Mouse (Mus musculus) lung, postnatal 0 days (tissue): ENCODE measurements around the gene Krt18.

Experiments used
- CTCF ChIP-seq: IDR thresholded peaks from 2 replicates; pipeline ENCODE4 v1.5.1; 2016; ENCODE audit warnings: antibody characterized with exemption, mild to moderate bottlenecking
- EP300 ChIP-seq: IDR thresholded peaks from 2 replicates; pipeline ENCODE4 v1.6.1; 2016; ENCODE audit warnings: antibody characterized with exemption, mild to moderate bottlenecking, control low read depth

DNA sequence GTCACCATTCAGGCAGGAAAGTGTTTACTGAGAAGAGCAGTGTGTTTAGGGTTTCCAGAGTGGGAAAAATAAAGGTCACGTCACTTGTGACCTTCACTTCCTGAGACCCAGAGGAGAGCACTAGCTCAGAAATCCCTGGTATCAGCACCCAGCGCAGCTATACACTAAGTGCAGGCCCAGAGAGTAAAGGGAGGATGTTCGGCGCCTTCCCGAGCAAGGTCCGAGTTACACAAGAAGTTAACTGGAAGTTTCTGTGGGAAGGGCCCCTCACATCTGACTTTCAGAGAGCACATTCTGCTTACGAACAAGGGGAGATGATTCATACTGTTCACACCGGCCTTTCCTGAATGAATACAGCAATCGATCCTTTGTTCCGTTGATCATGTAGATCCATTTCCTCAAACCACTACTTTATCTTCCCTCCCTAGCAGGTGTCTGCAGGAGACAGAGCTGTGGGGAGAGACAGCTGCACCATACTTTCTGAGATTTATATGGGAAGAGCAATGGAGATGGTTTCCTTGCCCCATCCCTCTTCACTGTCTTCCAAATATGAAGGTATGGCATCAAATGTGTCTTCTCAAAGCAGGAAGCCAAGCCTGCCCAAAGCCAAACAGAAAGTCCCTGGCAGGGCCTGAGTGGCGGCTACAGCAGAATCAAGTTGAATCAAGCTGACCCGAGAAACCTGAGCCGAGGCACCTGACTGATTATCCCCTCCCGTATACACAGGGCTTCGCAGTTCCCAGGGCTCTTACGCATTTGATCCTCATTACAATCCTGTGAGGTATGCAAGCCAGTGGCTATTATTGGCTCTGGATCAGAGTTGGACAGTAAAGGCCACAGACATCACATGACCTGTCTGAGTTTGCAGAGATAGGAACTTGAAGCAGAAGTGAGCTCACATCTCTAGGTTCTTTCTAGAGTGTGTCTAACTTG, 6.4 kb downstream of the Krt18 start:
- TF ChIP-seq CTCF (no peak), EP300 (no peak)
